Mouse (Mus musculus): ENCODE results near the gene C5ar1. TPM values are rescaled to one million over a fixed set of nuclear protein-coding genes. Genes with fewer than 3 reads are reported as not detected.
"Not testable (repeated sequence)": the region's sequence is repeated elsewhere in the genome, so short reads cannot be mapped to it uniquely, and the experiment has no call there.

C5ar1 gene
- polyA plus RNA-seq, 1 experiment from 2014 or later = 1.1 TPM

DNA sequence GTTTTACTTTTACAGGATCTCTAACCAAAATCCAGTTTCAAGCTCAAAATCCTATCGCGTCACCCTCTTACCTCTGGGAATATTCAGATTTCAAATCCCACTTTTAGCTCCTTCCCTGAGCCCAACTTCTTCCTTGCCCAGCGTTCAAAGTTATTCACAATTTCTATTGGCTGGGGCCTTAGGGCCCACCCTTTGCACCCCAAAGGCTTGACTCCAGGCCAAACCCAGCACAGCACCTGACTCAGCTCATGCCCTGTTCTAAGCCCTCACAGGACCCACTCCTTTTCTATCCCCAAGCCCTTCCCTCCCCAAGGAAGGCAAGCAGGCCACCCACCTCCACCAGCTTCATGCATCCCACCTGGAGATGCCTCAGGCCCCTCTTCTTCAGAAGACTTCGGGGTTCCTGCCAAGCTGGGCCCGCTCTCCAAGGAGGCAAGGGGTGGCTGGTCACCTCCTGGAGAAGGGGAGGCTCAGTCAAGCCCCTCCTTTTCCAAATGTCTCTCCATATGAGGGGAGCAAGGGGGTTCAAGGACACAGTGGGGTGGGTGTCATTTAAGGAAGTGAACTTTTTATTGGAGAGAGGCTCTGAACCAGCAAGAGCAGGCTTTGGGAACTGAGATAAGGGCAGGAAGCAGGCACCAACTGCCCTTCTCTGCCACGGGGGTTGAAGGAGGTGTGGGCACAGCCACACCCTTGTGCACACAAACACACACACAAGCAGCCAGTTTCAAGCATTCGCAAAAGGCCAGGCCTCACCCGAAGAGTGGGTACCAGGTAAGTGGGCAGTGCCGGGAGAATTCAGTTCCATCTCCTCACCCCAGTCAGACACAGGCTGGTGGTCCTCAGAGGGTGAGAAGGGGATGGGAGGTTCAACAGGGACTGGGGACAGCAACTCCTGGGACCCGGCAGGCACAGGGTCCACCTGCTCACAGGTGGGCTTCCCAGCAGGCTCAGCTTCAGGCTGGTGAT, 15.9 kb upstream of the C5ar1 start:
- no peak overlapping the region for H3K4me2 ChIP-seq
- no peaks in the 10 kb centered on the region for H3K27me3 ChIP-seq (replicated peaks)
- H3K27ac ChIP-seq (ENCODE audit: poor library complexity, severe bottlenecking) = no peak overlapping the region
- WGBS = 81% methylated on average over 10 of the region's 10 CpGs
- H3K36me3 ChIP-seq = peaks cover 52% of the 10 kb centered on the region
- no peak overlapping the region for H3K4me3 ChIP-seq
- H3K4me1 ChIP-seq (replicated peaks) = peaks cover 32% of the 10 kb centered on the region
- ATAC-seq (ENCODE audit: insufficient number of reproducible peaks, low FRiP score) = no peak
- no peaks in the 10 kb centered on the region for H3K9me3 ChIP-seq (replicated peaks)
- H3K9ac ChIP-seq = peak overlapping the region; percentile 21; the same call in 1 of the 2 replicates

- Histone ChIP-seq H3K36me3 (peaks cover 39% of the 10 kb centered on the region), H3K4me2 (peak overlapping the region; percentile 81), H3K4me3 (peak overlapping the region; percentile 79), H3K27me3 (replicated peaks) (peaks cover under 1% of the 10 kb centered on the region; the same call in 1 of the 2 replicates), H3K9ac (peak overlapping the region; percentile 76), H3K4me1 (replicated peaks) (peaks cover 32% of the 10 kb centered on the region), H3K27ac (ENCODE audit: poor library complexity, severe bottlenecking) (peak overlapping the region; percentile 82), H3K9me3 (replicated peaks) (no peaks in the 10 kb centered on the region)
- ATAC-seq (ENCODE audit: insufficient number of reproducible peaks, low FRiP score) = peak; percentile 77
- WGBS = under 1% methylated on average over 18 of the region's 18 CpGs
Observed at GRCm38 (mm10) chr7:16273766-16274140, 14.4 kb upstream of the C5ar1 start.

DNA sequence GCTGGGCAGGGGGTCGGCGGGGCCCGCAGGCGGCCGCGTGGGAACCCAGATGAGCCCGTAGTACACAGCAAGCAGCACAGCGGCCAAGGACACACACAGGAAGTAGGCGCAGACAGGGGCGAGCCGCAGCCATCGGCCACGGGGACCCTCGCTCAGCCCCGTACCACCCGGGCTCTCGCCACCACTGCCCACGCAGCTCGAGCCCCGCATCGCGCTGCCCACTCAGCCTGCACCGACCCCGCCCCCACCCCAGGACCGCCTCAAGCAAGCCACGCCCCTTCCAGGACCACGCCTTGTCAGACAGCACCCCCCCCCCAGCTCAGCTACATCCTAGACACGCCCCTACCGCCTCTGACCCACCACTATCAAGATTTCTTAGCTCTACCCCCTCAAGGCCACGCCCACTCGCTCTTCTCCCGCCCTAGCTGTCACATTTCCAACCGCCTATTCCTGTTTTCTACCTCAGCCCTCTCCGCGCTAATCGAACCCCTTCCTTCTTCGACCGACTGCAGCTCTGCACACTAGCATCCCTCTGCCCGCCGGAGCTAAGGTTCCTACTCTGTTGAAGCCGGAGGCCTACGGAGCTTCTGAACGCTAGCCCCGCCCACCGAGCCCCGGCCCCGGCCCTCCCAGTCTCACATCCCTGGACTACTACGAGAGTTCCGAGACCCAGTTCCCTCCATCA, 13.9 kb upstream of the C5ar1 start, which contains the start of gene Inafm1:
Gene Inafm1, minus strand, starts transcription at position 537 of the 685 bp plus-strand sequence.
- H3K36me3 ChIP-seq = peaks cover 38% of the 10 kb centered on the region

DNA sequence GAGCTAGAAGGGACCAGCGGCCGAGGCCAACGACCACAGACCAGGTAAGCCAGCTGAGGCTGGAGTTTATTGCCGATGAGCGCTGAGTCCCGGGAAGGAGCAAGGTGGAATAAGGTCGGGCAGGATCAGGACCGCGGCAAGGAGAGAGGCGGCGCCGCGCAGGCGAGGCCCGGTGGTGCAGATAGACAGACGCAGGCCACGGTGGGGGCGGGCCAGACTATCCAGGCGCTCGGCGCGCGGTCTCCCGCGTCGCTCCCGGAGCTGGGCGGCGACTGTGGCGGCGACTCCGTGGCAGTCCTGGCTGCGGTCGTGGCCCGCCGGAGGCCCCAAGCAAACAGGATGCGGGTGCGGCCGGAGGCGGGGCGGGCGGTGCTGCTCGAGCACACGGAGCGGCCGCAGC, 13.3 kb upstream of the C5ar1 start:
- peak overlapping the region; percentile 82 for H3K27ac ChIP-seq (ENCODE audit: poor library complexity, severe bottlenecking)
- peak overlapping the region; percentile 79 for H3K4me3 ChIP-seq
- peaks cover 32% of the 10 kb centered on the region for H3K36me3 ChIP-seq
- peaks cover 3% of the 10 kb centered on the region; the same call in 1 of the 2 replicates for H3K27me3 ChIP-seq (replicated peaks)
- peak; percentile 85 for ATAC-seq (ENCODE audit: insufficient number of reproducible peaks, low FRiP score)
- 0% methylated on average over 42 of the region's 46 CpGs for WGBS
- peak overlapping the region; percentile 81 for H3K4me2 ChIP-seq
- H3K4me1 ChIP-seq (replicated peaks) = peaks cover 32% of the 10 kb centered on the region
- H3K9me3 ChIP-seq (replicated peaks) = no peaks in the 10 kb centered on the region
- peak overlapping the region; percentile 76 for H3K9ac ChIP-seq

More for the DNA sequence above, 13.9 kb upstream of the C5ar1 start, which contains the start of gene Inafm1:
- Histone ChIP-seq H3K4me2 (peak within 1 kb of the TSS; percentile 81), H3K9ac (peak within 1 kb of the TSS; percentile 76), H3K9me3 (replicated peaks) (no peaks in the 10 kb centered on the region), H3K4me1 (replicated peaks) (peaks cover 32% of the 10 kb centered on the region), H3K4me3 (peak within 1 kb of the TSS; percentile 79), H3K27me3 (replicated peaks) (peaks cover 3% of the 10 kb centered on the region; the same call in 1 of the 2 replicates), H3K27ac (ENCODE audit: poor library complexity, severe bottlenecking) (peak within 1 kb of the TSS; percentile 82)
- ATAC-seq (ENCODE audit: insufficient number of reproducible peaks, low FRiP score) = peak; percentile 89
- WGBS = 3% methylated on average over 34 of the region's 49 CpGs

GRCm38 (mm10) chr7:16271139-16271538, 11.8 kb upstream of the C5ar1 start:
- peaks cover 3% of the 10 kb centered on the region; the same call in 1 of the 2 replicates for H3K27me3 ChIP-seq (replicated peaks)
- no peak for ATAC-seq (ENCODE audit: insufficient number of reproducible peaks, low FRiP score)

GRCm38 (mm10) chr7:16266593-16266992, 7.3 kb upstream of the C5ar1 start:
- H3K4me2 ChIP-seq; H3K4me1 ChIP-seq (replicated peaks); H3K36me3 ChIP-seq; H3K27ac ChIP-seq (ENCODE audit: poor library complexity, severe bottlenecking); H3K4me3 ChIP-seq; H3K9ac ChIP-seq; ATAC-seq (ENCODE audit: insufficient number of reproducible peaks, low FRiP score); H3K27me3 ChIP-seq (replicated peaks): not testable (repeated sequence)
- peaks cover 14% of the 10 kb centered on the region for H3K9me3 ChIP-seq (replicated peaks)
- 86% methylated on average over 7 of the region's 7 CpGs for WGBS

More at GRCm38 (mm10) chr7:16271139-16271538, 11.8 kb upstream of the C5ar1 start:
- Histone ChIP-seq H3K4me2 (no peak overlapping the region), H3K9ac (no peak overlapping the region), H3K9me3 (replicated peaks) (peaks cover 2% of the 10 kb centered on the region; the same call in 1 of the 2 replicates), H3K4me3 (no peak overlapping the region), H3K27ac (ENCODE audit: poor library complexity, severe bottlenecking) (no peak overlapping the region), H3K4me1 (replicated peaks) (peaks cover 32% of the 10 kb centered on the region), H3K36me3 (peaks cover 17% of the 10 kb centered on the region)
- WGBS = 78% methylated on average over 1 of the region's 1 CpGs

GRCm38 (mm10) chr7:16265856-16266255, 6.5 kb upstream of the C5ar1 start:
- no peak overlapping the region for H3K4me3 ChIP-seq
- no peaks in the 10 kb centered on the region for H3K4me1 ChIP-seq (replicated peaks)
- H3K36me3 ChIP-seq = 0 out of 2 replicates have a peak, but pooled peaks cover 4% of the 10 kb centered on the region
- peaks cover 14% of the 10 kb centered on the region for H3K9me3 ChIP-seq (replicated peaks)
- ATAC-seq (ENCODE audit: insufficient number of reproducible peaks, low FRiP score) = no peak
- no peak overlapping the region for H3K9ac ChIP-seq
- H3K27me3 ChIP-seq (replicated peaks) = peaks cover 3% of the 10 kb centered on the region; the same call in 1 of the 2 replicates
- 81% methylated on average over 11 of the region's 11 CpGs for WGBS
- no peak overlapping the region for H3K4me2 ChIP-seq
- no peak overlapping the region for H3K27ac ChIP-seq (ENCODE audit: poor library complexity, severe bottlenecking)

DNA sequence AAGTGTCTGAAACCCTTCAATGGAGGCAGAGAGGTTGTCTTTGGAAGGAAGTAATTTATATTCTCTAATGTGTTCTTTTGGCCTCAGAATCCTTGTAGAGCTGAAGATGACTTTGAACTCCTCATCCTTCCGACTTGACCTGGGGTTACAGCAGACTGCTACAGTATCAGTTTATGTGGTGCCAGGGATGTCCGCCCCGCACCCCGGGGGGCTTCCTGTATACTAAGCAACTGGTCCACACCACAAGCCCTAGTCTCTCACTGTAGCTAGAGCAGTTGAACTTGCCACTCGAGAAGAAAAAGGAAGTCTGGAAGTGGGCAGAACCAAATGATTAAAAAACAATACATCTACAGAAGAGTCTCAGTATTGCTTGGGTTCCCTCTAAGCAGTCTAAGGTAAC, 4.5 kb upstream of the C5ar1 start:
- Histone ChIP-seq H3K9ac (no peak overlapping the region), H3K4me1 (replicated peaks) (no peaks in the 10 kb centered on the region), H3K27me3 (replicated peaks) (peaks cover 3% of the 10 kb centered on the region; the same call in 1 of the 2 replicates), H3K4me3 (no peak overlapping the region), H3K36me3 (0 out of 2 replicates have a peak, but pooled peaks cover 4% of the 10 kb centered on the region), H3K4me2 (no peak overlapping the region), H3K9me3 (replicated peaks) (peaks cover 14% of the 10 kb centered on the region), H3K27ac (ENCODE audit: poor library complexity, severe bottlenecking) (no peak overlapping the region)
- 70% methylated on average over 5 of the region's 5 CpGs for WGBS
- no peak for ATAC-seq (ENCODE audit: insufficient number of reproducible peaks, low FRiP score)

DNA sequence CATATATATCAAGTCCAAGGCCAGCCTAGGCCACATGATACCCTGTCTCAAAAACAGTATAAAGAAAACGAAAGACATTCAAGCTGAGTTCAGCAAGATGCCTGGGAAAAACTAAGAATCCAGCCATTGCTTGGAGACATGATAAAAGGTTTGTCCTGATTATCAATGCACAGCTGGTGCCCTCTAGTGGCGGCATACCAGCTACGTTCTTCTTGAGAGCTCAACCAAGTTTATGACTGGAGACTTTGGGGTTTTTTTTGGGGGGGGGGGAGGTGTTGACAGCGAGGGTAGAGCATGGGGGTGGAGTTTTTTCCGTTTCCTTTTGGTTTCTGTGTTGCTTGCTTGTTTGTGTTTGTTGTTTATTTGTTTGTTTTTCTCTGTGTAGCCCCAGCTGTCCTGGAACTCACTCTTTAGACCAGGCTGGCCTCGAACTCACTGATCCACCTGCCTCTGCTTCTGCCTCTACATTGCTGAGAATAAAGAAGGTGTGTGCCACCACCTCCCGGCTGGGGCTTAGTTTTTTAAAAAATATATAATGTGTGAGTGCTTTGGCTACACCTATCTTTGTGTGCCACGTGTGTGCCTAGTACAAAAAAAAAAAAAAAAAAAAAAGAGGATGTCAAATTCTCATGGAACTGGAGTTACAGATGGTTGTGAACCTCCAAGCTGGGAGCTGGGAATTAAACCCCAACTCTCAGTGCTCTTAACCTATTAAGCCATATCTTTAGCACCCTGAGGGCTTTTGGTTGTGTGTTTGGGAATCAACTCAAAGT, 3.9 kb upstream of the C5ar1 start:
- ATAC-seq (ENCODE audit: insufficient number of reproducible peaks, low FRiP score) = no peak
- Histone ChIP-seq H3K27me3 (replicated peaks) (no peaks in the 10 kb centered on the region; the same call in 1 of the 2 replicates), H3K4me2 (no peak overlapping the region), H3K4me3 (no peak overlapping the region), H3K27ac (ENCODE audit: poor library complexity, severe bottlenecking) (no peak overlapping the region), H3K9me3 (replicated peaks) (peaks cover 14% of the 10 kb centered on the region), H3K4me1 (replicated peaks) (no peaks in the 10 kb centered on the region), H3K9ac (no peak overlapping the region), H3K36me3 (no peaks in the 10 kb centered on the region)
- WGBS = 25% methylated on average over 8 of the region's 8 CpGs

GRCm38 (mm10) chr7:16261097-16261496, 1.8 kb upstream of the C5ar1 start:
- Histone ChIP-seq H3K36me3 (no peaks in the 10 kb centered on the region), H3K9ac (no peak overlapping the region), H3K9me3 (replicated peaks) (peaks cover 12% of the 10 kb centered on the region), H3K27ac (ENCODE audit: poor library complexity, severe bottlenecking) (no peak overlapping the region), H3K4me3 (no peak overlapping the region), H3K4me2 (no peak overlapping the region), H3K4me1 (replicated peaks) (no peaks in the 10 kb centered on the region), H3K27me3 (replicated peaks) (no peaks in the 10 kb centered on the region)
- 33% methylated on average over 1 of the region's 1 CpGs for WGBS
- ATAC-seq (ENCODE audit: insufficient number of reproducible peaks, low FRiP score) = no peak

Measured in heart, embryonic 12.5 days (tissue).